Mouse (Mus musculus) hindlimb bud, embryonic 11.5 days (tissue): ENCODE data around the gene Epas1.

ENCODE experiments used
- DNase-seq: peaks from one replicate; pipeline ENCODE4 v3.0.0-alpha.2; 2012; ENCODE audit warnings: low read depth, low spot score; ENCODE audit errors: extremely low spot score

The Epas1 gene

DNA sequence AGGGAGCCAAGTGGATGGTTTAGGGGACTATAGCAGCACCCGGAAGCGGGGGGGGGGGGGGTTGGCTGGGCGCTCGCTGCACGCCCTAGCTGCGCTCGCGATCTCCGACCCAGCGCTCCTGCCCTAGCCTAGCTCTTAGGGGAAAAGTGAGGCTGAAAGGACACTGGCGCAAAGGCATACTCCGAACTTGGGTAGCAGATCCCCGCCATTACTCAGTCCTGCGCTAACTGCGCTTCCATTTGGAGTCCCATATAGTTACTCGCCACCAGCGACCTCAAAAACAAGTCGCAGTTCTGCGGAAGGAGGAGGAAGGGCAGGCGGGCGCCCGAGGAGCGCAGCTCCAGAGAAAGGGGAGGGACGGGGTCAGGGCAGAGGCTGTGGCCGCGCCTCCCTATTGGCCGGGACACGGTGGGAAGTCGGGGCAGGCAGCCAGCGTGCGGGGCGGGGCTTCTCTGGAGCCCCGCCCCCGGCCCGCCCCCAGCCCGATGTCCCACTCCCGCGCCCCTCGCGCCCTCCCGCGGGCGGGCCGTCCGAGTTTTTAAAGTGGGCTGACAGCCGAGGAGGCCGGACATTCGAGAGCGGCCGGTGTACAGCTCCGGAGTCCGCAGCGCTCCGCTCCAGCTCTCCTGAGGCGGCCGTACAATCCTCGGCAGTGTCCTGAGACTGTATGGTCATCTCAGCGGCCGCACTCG lies at the start of gene Epas1:
Gene Epas1 (plus strand): TSS at position 571 of the 692 bp plus-strand sequence.
- DNase-seq = peak; percentile 44

DNA sequence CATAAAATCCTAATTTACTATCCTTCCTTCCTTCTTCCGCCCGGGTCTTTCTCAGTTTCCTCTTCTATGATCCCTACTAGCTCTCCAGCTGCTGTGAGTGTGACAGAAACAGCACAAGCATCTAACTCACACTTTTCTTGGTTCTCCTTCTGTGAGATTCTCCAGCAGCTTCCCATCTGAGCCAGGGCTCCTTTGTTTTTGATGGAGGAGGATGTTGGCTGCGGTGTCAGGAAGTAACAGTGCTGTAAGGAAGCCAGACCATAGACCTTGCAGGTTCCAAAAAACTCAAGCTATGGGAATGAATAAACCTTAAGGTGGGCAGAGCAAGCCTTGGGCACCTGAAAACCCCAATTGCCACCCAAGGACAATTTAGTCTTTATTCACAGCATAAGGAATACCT lies 48.3 kb upstream of the Epas1 start:
- DNase-seq = no peak

DNA sequence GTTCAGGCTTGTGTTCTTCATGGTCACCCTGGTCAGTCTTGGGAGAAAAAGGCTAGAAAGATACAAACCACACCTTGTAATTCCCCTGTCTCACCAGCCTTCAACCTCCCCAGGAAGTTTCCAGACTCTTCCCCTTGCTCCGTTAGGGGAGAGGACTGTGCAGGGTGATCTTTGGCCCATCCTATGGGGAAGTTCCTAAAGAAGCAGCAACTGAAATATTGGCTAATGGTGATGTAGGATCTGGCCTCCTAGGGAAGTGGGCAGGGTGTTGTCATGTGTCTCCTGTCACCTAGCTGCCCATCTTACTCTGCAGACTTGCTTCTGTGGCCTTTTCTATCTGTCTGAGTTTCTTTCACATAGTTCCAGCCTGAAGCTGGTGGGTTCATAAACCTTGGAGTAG lies 47.0 kb upstream of the Epas1 start:
- DNase-seq = no peak

DNA sequence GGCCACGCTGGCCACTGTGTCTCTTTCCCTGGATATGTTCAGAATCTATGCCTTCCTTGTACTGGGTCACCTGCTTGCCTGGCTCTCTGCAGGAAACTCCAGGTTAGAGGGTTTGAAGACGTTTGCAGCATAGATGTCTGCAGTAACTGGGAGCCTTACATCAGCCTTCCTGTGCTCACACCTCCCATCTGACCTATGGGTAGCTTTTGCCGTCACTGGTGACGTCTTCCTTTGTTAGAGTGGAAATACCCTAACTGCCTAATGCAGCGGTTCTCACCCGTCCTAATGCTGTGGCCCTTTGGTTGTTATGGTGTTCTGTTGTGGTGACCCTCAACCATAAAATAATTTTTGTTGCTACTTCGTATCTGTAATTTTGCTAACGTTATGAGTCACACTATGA lies 43.7 kb upstream of the Epas1 start:
- no peak for DNase-seq

DNA sequence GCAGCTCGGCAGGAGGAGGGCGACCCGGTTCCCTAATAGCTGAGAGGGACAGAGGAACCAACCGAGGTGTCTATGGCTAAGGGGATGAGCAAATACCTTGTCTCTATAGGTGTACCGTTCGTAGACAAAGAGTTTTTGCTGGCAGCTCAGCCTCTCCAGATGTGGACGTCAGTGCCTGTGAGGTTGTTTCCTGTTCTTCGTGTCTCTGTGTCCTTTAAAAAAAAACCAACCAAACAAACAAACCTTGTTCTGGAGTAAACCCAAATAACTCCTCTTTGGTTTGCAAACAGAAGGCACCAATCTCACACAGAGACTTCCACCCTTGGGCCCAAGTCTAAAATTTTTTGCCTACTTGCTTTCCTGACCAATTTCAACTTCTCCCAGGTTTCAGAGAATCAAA lies 43.1 kb upstream of the Epas1 start:
- DNase-seq = no peak

DNA sequence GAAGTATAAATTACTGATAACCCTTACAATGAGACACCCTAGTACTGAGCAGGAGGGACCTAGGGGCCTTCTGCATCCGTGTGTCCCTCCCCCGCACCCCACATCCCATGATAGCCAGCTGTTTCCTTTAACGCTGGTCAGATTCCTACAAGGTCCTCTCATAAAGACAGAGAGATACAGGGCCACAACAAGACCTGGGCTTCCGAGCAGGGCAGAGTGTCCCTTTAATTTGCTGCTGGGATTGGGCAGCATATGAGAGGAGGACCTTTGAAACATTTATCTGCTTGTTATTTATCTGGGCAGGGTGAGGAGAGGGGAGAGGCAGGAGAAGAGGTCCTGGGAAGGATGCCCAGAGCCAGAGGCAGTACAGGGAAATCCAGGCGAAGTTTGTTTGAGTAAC lies 41.6 kb upstream of the Epas1 start:
- no peak for DNase-seq

DNA sequence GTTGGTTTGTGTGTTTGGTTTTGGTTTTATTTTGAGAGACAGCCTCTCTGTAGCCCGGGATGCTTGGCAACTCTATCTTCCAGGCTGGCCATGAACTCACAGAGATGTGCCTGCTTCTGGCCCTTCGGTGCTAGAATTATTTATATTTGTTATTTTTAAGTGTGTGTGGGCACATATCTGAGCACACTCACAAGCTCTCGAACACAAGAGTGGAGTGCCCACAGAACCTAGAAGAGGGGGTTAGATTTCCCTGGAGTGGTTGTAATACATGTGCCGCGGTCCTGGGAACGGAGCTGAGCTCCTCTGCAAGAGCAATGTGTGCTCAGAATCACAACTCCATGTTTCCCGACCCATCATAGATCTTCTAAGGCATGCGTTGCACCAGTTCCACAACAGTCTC lies 40.9 kb upstream of the Epas1 start:
- DNase-seq = no peak

DNA sequence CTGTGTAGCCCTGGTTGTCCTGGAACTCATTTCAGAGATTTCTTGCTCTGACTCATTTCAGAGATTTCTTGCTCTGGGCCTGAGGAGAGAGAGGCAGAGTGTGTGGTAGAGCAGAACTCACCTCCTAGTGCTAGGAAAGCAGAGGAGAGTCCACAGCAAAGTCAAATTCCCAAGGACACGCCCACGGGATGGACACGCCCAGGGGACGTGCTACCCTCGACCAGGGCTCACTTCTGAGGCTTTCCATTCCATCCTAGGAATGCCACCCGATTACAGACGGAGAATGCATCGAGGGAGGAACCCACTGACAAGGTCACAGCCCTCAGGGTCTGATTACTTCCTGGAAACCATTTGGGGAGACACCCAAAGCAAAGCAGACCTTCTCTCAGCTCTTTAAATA lies 39.9 kb upstream of the Epas1 start:
- no peak for DNase-seq

DNA sequence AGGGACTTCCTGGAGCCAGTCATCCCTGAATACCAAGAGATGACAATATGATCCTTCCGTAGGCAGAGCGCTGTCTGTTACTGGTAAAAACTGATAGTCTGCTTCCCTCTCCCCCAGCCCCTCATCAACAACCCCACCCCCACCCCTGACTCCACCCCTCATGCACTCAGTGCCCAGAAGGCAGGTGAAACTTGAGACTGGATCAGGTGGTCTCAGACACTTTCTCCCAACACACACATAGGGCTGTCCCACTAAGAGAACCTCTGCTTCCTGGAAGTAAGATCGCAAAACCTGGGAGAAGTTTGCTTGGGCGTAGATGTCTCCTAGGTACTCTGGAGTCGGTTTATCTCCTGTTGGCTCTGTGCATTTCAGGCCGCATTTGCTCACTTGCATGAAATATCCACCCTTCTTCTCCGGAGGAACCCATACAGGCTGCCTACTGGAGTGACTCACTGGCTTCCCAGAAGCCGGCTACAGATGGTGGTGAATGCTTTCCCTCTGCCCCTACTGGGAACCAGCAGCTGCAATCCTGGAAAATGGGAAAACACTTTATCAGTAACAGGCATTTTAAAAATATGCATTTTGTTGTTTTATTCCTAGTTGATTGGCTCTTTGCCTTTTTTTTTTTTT lies 28.6 kb upstream of the Epas1 start:
- DNase-seq = no peak

DNA sequence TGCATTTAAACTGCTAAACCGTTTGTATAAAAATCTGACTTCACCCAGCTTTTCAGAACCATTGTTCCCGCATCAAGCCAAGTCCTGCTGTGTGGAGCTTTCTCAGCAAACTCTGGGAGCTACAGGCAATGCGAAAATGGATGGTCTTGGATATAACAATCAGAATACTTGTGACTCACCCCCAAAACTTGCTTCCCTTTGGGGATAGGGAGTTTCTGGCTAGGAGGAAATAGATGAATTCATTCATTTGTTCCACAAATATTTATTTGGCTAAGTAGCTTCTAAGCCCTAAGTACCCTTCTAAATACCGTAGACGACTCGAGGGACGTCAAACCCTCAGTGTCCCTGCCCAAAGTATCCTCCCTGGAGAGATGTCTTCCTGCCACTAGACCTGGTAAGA lies 27.0 kb upstream of the Epas1 start:
- no peak for DNase-seq

DNA sequence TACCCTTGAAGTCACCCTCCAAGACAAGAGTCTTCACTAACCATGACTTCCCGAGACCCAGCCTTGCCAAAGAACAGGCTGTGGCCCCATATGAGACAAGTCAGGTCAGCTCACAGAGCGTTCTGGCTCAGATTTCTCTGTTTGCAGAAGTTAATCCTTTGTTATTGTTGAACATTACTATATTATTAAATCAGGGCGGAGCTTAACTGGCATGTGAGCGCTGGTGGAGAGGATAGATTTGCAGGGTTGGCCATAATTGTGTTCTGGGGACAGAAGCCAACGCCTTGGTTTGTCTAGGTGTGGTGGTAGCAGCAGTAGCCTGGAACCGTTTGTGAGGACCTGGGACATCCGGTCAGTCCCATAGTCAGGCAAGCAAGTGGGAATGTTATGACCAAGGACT lies 26.5 kb upstream of the Epas1 start:
- no peak for DNase-seq

DNA sequence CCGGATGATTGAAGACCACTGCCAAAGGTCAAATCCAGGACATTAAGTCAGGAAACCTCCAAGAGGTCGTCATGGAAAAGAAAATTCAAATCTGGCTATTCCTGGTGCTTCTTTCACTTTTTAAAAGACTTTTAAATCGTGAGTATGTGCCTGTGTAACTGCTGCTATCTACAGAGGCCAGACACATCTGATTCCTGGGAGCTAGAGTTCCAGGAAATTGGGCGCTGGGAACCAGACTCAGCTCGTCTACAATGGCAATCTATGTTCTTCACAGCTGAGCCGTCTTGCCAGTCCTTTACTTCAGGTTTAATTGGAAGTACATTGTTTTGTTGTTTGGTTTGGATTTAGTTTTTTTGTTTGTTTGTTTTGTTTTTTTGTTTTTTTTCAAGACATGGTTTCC lies 22.2 kb upstream of the Epas1 start:
- DNase-seq = no peak

DNA sequence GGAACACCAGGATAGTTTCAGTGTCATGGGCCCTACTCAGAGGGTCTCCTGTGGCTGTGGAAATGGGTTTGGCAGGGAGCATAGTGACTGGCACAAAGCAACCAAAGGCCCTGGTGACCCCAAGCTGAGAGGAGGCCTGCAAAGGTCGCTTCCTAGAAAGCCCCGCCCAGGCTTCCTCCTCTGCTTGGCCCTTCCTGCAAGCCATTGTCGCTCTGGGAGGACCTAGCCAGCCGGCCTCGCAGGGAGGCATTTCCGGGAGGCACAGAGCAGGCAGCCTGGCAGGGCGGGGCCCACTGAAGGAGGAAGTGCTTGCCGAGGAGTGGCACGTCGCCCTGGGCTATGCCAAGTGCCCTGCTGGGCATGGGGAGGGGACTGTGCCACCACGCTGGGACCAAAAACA lies 21.5 kb upstream of the Epas1 start:
- no peak for DNase-seq

DNA sequence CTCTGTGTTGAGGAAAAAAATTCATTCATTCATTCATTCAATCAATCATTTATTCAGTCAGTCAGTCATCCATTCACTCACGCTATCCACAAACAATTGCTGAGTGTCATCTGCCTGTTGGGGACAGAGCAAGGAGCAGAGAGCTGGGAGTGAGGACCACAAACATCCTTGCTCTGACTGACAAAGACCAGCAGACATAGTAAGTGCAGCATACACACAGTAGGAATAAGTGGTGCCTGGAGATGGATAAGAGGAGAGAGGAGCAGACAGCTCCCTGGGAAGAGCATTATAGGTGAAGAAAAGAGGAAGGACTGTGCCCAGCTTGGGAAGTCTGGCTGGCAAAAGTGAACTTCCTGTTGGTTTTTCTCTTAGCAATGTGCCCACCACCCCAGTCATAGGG lies 21.0 kb upstream of the Epas1 start:
- DNase-seq = no peak

DNA sequence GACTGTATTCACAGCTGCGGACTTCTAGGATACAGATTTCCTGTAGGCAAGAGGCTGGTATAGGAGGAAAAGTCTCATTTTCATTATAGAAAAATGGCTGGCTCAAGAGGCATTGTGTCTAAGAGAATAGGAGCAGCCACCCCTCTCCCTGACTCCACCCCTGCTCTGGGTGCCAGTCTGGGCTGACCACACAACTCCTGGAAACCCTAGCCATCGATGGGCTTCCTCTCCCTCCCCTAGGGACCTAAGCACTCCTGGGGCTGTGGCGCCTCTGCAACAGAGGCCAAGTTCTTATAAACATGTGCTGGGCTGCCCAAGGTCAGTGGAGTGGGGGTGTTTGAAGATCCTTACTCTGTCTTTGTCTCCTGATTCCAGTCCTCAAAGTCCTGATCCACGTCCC lies 19.9 kb upstream of the Epas1 start:
- no peak for DNase-seq

DNA sequence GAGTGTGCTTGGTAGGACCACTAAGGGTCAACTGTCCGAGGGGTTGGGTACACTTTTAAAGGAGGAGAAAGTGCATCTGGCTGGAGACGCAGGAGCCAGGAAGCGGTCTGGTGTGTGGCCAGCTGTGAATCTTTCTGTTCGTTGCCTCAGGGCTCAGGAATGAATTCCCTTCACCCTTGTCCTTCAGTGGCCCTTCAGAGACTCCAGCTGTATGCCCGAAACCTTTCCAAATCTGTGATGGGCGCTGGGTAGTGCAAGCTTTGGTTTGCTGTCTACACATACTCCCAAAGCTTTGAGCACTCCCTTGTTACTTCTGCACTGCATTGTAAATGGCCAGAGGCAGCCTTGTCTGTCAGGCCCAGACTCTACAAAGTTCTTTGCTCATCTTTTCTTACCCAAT lies 15.0 kb upstream of the Epas1 start:
- no peak for DNase-seq

DNA sequence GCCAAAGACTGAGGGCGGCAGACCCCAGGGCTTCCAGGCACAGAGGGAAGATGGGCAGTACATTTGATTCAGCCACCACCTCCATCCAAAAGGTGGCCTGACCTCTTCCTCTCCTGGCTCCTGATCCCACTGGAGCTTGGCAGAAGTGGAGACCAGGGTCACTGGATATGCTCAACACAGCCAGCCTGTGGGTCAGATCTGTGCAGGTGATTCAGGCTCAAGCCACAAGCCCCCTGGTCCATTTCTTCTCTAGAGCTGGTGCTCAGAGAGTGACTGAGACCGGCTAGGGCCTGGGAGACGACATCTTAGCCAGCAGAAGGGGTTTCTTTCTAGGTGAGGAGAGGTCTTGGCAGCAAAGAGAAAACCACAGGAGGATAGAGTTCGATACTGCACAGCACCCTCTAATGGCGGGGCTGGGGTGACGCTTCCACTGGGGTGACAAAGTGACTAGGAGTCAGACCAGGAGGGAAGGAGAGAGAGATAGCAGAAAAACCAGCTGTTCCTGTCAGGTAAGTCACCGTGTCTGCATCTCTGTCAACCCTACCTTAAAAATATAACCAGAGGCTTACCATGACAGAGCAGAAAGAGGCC lies 10.1 kb upstream of the Epas1 start:
- no peak for DNase-seq

DNA sequence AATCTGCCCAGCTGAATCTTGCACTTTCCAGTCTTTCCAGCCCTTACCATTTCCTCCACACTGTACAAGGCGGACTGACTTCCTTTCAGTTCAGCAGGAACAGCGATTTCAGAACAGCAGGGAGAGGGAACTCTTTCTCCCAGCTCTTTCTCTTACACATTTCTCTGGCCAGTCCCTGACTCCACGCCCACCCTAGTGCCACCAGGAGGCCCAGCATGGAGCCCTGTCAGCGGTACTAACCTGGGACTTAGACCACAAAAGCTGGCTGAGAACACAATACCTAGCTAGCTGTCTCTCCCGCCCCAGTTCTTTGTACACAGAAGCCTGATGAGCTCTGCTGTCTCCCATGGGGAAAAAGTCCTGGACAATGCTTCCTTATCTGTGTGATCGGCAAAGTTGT lies 8.6 kb upstream of the Epas1 start:
- no peak for DNase-seq

DNA sequence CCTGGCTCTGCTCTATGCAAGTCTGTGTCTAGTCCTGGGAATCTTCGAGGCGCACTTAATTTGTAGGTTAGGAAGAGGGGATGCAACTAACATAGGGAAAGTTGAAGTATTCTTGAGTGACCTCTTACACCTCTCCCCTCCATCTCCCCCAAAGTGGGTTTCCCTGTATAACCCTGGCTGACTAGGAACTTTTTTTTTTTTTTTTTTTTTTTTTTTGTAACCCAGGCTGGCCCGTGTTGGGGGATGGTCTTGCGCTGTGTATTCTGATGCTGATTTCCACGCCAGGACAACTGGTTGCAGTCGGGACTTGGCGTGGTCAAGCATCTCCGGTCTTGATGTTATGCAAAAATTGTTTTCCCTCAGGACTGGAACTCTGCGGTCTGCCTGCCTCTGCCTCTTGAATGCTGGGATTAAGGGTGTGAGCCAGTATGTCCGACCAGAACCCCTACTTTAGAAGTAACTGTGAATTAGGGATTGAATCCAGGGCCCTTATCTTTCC lies 2.1 kb upstream of the Epas1 start:
- DNase-seq = no peak

DNA sequence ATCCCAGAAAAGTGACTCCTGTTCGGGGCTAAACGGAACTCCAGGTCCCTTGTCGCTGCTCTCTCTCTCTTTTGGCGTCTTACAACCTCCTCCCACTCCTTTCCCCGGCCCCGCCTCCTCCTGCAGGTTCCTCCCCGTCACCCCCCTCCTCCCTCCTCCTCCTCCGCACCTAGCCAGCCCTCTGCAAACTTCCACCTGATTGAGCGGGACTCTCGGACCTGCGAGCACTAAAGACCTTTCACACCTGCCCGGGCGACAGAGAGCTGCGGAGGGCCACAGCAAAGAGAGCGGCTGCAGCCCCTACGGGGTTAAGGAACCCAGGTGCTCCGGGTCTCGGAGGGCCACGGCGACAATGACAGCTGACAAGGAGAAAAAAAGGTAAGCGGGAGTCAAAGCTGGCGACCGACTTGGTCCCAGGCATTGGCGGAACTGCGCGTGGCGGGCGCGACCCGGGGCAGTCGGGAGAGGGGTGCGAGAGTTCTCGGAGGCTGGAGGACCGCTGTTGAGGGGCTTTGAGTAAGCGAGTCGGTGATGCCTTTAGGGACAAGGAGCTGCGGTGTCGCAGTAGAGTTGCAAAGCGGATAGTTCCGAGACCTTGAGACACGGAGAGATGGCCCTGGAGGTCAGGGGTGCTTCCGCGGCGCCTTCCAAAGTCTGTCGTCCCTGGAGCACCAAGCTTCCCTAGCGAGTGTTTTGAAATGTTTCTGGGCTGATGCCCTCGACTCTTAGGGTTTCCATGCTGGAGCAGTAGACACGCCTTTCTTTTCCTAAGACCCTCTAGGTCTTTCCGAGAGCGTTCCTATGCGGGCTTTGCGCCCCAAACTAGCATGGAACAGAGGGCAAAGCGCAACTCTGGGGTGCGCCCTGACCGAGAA lies 668 bp downstream of the Epas1 start:
- no peak for DNase-seq

DNA sequence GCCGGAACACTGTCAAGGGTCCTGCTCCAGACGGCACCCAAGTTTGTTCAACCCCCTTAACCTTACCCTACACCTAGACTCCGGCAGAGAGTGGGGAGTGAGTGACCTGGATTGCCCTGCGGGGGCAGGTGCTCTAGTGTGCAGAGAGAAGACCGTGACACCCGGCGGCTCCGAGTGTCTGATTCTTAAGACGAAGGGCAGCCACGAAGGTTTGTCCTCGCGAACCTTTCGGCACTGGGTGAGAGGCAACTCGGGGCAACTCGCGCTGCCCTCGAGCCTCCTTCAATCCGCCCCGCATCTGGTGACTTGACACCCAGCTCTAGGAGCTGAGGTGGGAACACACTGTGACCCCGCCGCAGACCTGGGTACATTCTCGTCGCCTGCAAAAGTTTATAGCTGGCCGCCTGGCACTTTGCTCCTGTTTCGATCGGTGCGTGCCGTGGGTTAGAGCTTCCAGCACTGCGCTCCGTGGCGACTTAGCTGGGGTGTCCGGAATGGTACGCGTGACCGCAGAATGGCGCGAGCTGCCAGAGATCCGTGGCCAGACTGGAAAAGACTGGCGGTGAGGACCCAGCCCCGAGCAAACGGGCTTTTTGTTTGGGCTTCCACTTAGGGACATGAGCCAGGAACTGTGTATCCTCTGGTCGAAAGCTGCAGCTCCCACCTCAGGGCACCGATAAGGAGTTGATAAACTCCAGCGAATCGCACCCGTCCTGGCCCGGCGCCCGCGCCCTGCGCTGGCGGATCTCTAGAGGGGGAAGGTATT lies 1.5 kb downstream of the Epas1 start:
- no peak for DNase-seq
